Mouse (Mus musculus) ES-Bruce4 (cell line): ENCODE data around the gene Bag6. TPM values are rescaled to one million over a fixed set of nuclear protein-coding genes. Genes with fewer than 3 reads are reported as not detected.

Source experiments
- H3K27ac ChIP-seq: 2 replicates; pipeline ENCODE4 v1.5.1; 2012; ENCODE audit warnings: low read length, inconsistent platforms; ENCODE audit not compliant: insufficient read depth
- H3K27me3 ChIP-seq: 2 replicates; pipeline ENCODE4 v1.6.1; 2012; ENCODE audit warnings: mild to moderate bottlenecking, low read length, inconsistent platforms; ENCODE audit not compliant: control insufficient read depth, poor library complexity, insufficient read depth, severe bottlenecking
- H3K36me3 ChIP-seq: 2 replicates; pipeline ENCODE4 v1.6.1; 2012; ENCODE audit warnings: inconsistent platforms, mild to moderate bottlenecking, low read length, moderate library complexity; ENCODE audit not compliant: control insufficient read depth, poor library complexity, insufficient read depth, severe bottlenecking
- H3K4me1 ChIP-seq: one replicate; pipeline ENCODE4 v1.8.1; 2011; ENCODE audit warnings: low read length; ENCODE audit not compliant: control insufficient read depth, insufficient read depth
- H3K4me3 ChIP-seq: 2 replicates; pipeline ENCODE4 v1.5.1; 2011; ENCODE audit warnings: low read depth, mild to moderate bottlenecking, low read length
- H3K9ac ChIP-seq: 2 replicates; pipeline ENCODE4 v1.6.1; 2012; ENCODE audit warnings: low read depth, mild to moderate bottlenecking, inconsistent platforms; ENCODE audit not compliant: poor library complexity, severe bottlenecking
- H3K9me3 ChIP-seq: replicated peaks from 2 replicates; pipeline ENCODE4 v1.6.1; 2012; ENCODE audit warnings: mild to moderate bottlenecking, low read length, inconsistent platforms; ENCODE audit not compliant: control insufficient read depth, poor library complexity, insufficient read depth, severe bottlenecking
- CTCF ChIP-seq: IDR thresholded peaks from one replicate; pipeline ENCODE4 v1.8.1; 2011; ENCODE audit warnings: low read depth, low read length
- EP300 ChIP-seq: IDR thresholded peaks from 2 replicates; pipeline ENCODE4 v1.6.1; 2011; ENCODE audit warnings: low read depth, low read length; ENCODE audit not compliant: insufficient read depth
- POLR2A ChIP-seq: IDR thresholded peaks from one replicate; pipeline ENCODE4 v1.8.1; 2011; ENCODE audit warnings: low read length; ENCODE audit not compliant: insufficient read depth
- polyA plus RNA-seq: library from polyadenylated mRNA; stranded (reverse); fragments of >200 nt; gene quantifications from 2 replicates; pipeline ENCODE4 v1.2.4, GENCODE M21; 2011; ENCODE audit warnings: low read depth; ENCODE audit not compliant: missing spikeins, insufficient read depth, insufficient read length

The Bag6 gene
- polyA plus RNA-seq, 1 experiment = 231 TPM

GRCm38 (mm10) chr17:35092403-35093198, 42.4 kb upstream of the Bag6 start:
- H3K27ac ChIP-seq = no peak overlapping the region
- no peaks in the 10 kb centered on the region for H3K9me3 ChIP-seq
- no peak for TF ChIP-seq CTCF
- no peak for TF ChIP-seq EP300
- no peak for TF ChIP-seq POLR2A
- H3K27me3 ChIP-seq = no peaks in the 10 kb centered on the region
- H3K36me3 ChIP-seq = no peaks in the 10 kb centered on the region
- H3K9ac ChIP-seq = no peak overlapping the region
- H3K4me3 ChIP-seq = no peak overlapping the region
- no peaks in the 10 kb centered on the region for H3K4me1 ChIP-seq

- TF ChIP-seq CTCF (no peak), POLR2A (no peak), EP300 (no peak)
- Histone ChIP-seq H3K27me3 (no peaks in the 10 kb centered on the region), H3K27ac (no peak overlapping the region), H3K9ac (no peak overlapping the region), H3K9me3 (no peaks in the 10 kb centered on the region), H3K4me3 (no peak overlapping the region), H3K4me1 (no peaks in the 10 kb centered on the region), H3K36me3 (no peaks in the 10 kb centered on the region)
These were observed 40.3 kb upstream of the Bag6 start for GRCm38 (mm10) chr17:35094475-35095365.

- no peaks in the 10 kb centered on the region for H3K4me1 ChIP-seq
- TF ChIP-seq POLR2A (no peak), EP300 (no peak), CTCF (no peak)
- no peak overlapping the region for H3K4me3 ChIP-seq
- no peak overlapping the region for H3K27ac ChIP-seq
- no peaks in the 10 kb centered on the region for H3K36me3 ChIP-seq
- H3K27me3 ChIP-seq = no peaks in the 10 kb centered on the region
- H3K9me3 ChIP-seq = no peaks in the 10 kb centered on the region
- H3K9ac ChIP-seq = no peak overlapping the region
These were observed 38.4 kb upstream of the Bag6 start for GRCm38 (mm10) chr17:35096597-35096996.

DNA sequence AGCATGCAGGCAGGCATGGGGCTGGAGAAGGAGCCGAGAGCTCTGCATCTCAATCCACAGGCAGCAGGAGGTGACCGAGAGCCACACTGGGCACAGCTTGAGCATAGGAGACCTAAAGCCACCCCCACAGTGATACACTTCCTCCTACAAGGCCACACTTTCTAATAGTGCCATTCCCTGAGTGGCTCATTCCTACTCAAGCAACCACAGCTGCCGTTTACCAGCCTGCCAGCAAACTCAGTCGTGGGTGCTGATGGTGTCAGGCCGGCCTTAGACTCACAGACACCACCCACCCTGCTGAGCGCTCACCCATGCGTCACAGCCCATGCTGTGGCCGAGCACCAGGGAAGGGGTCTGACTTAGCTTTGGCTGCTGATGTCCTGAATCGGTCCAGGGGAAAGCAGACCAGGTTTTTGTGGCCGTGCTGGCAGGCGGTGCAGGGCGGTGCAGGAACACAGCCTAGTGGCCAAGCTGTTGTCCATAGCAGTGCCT, 37.8 kb upstream of the Bag6 start:
- Histone ChIP-seq H3K36me3 (no peaks in the 10 kb centered on the region), H3K9ac (no peak overlapping the region), H3K27ac (no peak overlapping the region), H3K4me1 (no peaks in the 10 kb centered on the region), H3K27me3 (no peaks in the 10 kb centered on the region), H3K9me3 (no peaks in the 10 kb centered on the region), H3K4me3 (no peak overlapping the region)
- TF ChIP-seq CTCF (no peak), EP300 (no peak)

DNA sequence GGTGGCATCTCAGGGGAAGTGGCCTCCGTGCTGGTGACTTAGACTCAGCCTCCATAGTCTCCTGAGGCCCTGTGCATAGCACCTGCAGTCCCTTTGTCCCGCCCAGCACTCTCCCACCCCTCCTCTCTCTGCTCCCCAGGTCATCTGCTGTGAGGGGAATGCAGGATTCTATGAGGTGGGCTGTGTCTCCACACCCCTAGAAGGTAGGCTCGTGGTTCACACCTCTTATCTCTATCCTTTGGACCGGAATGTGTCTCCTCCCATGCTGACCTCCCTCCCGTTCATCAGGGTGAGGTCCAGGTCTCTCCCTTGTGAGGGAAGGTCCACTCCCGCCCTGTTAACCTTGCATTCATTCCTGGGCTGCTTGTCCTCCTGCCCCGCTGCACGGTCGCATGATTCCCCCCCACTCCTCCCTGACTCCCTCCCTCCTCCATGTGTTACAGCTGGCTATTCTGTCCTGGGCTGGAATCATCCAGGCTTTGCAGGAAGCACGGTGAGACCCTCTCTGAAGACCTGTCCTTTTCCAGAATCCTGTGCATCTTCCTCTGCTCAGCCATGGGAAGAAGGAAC, 34.7 kb upstream of the Bag6 start:
- Histone ChIP-seq H3K4me1 (no peaks in the 10 kb centered on the region), H3K27ac (no peak overlapping the region), H3K27me3 (no peaks in the 10 kb centered on the region), H3K36me3 (no peaks in the 10 kb centered on the region), H3K4me3 (no peak overlapping the region), H3K9ac (no peak overlapping the region), H3K9me3 (no peaks in the 10 kb centered on the region)
- TF ChIP-seq EP300 (no peak), CTCF (no peak), POLR2A (no peak)
